Comparison of ENCODE assay signal across 28 mouse cellular contexts in the genomic region with DNA sequence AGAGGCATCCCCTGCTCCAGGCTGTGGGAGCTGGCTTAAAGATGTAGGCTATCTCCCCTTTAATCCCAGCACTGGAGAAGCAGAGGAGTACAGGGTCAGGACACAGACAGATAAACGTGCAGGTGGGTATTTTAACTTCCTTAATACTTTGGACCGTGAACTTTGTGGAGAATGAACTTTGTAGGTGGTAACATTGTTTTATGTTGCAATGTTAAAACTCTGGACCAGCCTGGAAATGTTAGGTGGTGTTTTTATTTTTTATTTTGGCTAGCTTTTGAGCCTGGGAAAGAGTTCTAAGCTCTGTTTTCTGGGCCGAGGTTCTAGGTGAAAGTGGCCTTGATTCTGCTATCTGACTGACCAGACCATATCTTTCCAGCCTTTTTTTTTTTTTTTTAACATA. TPM values are rescaled to one million over a fixed set of nuclear protein-coding genes. Genes with fewer than 3 reads are reported as not detected.
DNase-seq lines count a peak whose midpoint lies in the region; ATAC-seq and TF ChIP-seq lines count a peak whose summit lies in the region.
"Had no signal": no experiment of that assay in that cellular context is flagged by ENCODE, and none has a peak within 500 bp of the region (broad histone marks: within the 10 kb centered on the region; RNA-seq: fewer than 3 reads in every experiment).

No protein-coding gene starts in this region.

- WGBS in midbrain, embryonic 11.5 days = 87% methylated on average over 3 of the region's 3 CpGs
- WGBS in midbrain, embryonic 13.5 days = 88% methylated on average over 3 of the region's 3 CpGs
- 58% methylated on average over 3 of the region's 3 CpGs for WGBS in liver, postnatal 0 days (ENCODE audit: insufficient replicate concordance)

- peaks cover 23% of the 10 kb centered on the region for H3K36me3 ChIP-seq in erythroblast, embryonic 14.5 days (ENCODE audit: control insufficient read depth)
- H3K36me3 ChIP-seq in midbrain, embryonic 11.5 days (ENCODE audit: control insufficient read depth, insufficient read depth, low read length) = peaks cover 3% of the 10 kb centered on the region; the same call in 1 of the 2 replicates
- peaks cover 19% of the 10 kb centered on the region for H3K36me3 ChIP-seq in midbrain, embryonic 13.5 days
- H3K36me3 ChIP-seq in liver, postnatal 0 days (replicated peaks; ENCODE audit: insufficient read depth, low read length) = peaks cover 14% of the 10 kb centered on the region

- peaks cover 40% of the 10 kb centered on the region for H3K4me1 ChIP-seq in erythroblast, embryonic 14.5 days (ENCODE audit: control insufficient read depth)
- peaks cover 10% of the 10 kb centered on the region for H3K4me1 ChIP-seq in midbrain, embryonic 11.5 days (ENCODE audit: control insufficient read depth, insufficient read depth, low read length)
- peaks cover 25% of the 10 kb centered on the region for H3K4me1 ChIP-seq in midbrain, embryonic 13.5 days (replicated peaks)
- peaks cover 15% of the 10 kb centered on the region for H3K4me1 ChIP-seq in liver, postnatal 0 days (ENCODE audit: insufficient read depth)

- H3K9me3 ChIP-seq in erythroblast, embryonic 14.5 days (ENCODE audit: control insufficient read depth, low read length) = no peaks in the 10 kb centered on the region
- H3K9me3 ChIP-seq in midbrain, embryonic 11.5 days (ENCODE audit: control insufficient read depth, low read length) = no peaks in the 10 kb centered on the region
- no peaks in the 10 kb centered on the region for H3K9me3 ChIP-seq in midbrain, embryonic 13.5 days
- no peaks in the 10 kb centered on the region for H3K9me3 ChIP-seq in liver, postnatal 0 days (ENCODE audit: low read length)
- H3K9me3 ChIP-seq: embryonic facial prominence, embryonic 12.5 days; hindbrain, embryonic 13.5 days; limb, embryonic 13.5 days; midbrain, embryonic 12.5 days had no signal

- H3K4me2 ChIP-seq in midbrain, embryonic 11.5 days = no peak overlapping the region
- no peak overlapping the region for H3K4me2 ChIP-seq in midbrain, embryonic 13.5 days (replicated peaks)
- peak overlapping the region; percentile 97 for H3K4me2 ChIP-seq in liver, postnatal 0 days (ENCODE audit: low read depth, low read length)
- H3K4me2 ChIP-seq: embryonic facial prominence, embryonic 12.5 days; limb, embryonic 13.5 days; midbrain, embryonic 12.5 days had no signal

- no peak for ATAC-seq in erythroblast, adult 5-6 weeks (replicated peaks; ENCODE audit: low FRiP score, poor library complexity, severe bottlenecking)
- no peak for ATAC-seq in midbrain, embryonic 11.5 days (ENCODE audit: low FRiP score)
- ATAC-seq in midbrain, embryonic 13.5 days = no peak
- no peak for ATAC-seq in liver, postnatal 0 days
- ATAC-seq: forebrain, embryonic 16.5 days had no signal

- no peak overlapping the region for H3K27ac ChIP-seq in midbrain, embryonic 11.5 days (ENCODE audit: low read depth, low read length)
- H3K27ac ChIP-seq in midbrain, embryonic 13.5 days = no peak overlapping the region
- H3K27ac ChIP-seq in liver, postnatal 0 days (ENCODE audit: low read depth) = peak overlapping the region; percentile 100
- H3K27ac ChIP-seq: embryonic facial prominence, embryonic 12.5 days; heart, adult 2 months; hindbrain, embryonic 13.5 days; limb, embryonic 13.5 days; macrophage; midbrain, embryonic 12.5 days had no signal

- H3K27me3 ChIP-seq in erythroblast, embryonic 14.5 days (ENCODE audit: control insufficient read depth) = no peaks in the 10 kb centered on the region
- no peaks in the 10 kb centered on the region for H3K27me3 ChIP-seq in midbrain, embryonic 11.5 days (ENCODE audit: control insufficient read depth, insufficient read depth, low read length)
- H3K27me3 ChIP-seq in midbrain, embryonic 13.5 days = no peaks in the 10 kb centered on the region
- H3K27me3 ChIP-seq in liver, postnatal 0 days (ENCODE audit: insufficient read depth, low read length) = no peaks in the 10 kb centered on the region
- H3K27me3 ChIP-seq: embryonic facial prominence, embryonic 12.5 days; hindbrain, embryonic 13.5 days; limb, embryonic 13.5 days had no signal

- TF ChIP-seq EP300 in liver, postnatal 0 days (IDR thresholded peaks at IDR 0.05; ENCODE audit: low read depth) = no peak

- DNase-seq in midbrain, embryonic 11.5 days (ENCODE audit: low spot score, missing footprints) = peak; percentile 64
- DNase-seq in induced T-regulatory cell, adult 2 months (ENCODE audit: low read depth) = peak; percentile 12
- no peak for DNase-seq in liver, postnatal 0 days
- DNase-seq in adrenal gland, adult 2 months = no peak
- DNase-seq in right cerebral cortex, adult 2 months (ENCODE audit: low spot score in 2 of 2) = no peak
- DNase-seq: cerebellum, postnatal 10 days; gastrocnemius, postnatal 25 days; heart, adult 2 months; heart, postnatal 14 days; kidney, adult 11 months; right cerebral cortex, postnatal 14 days; thymus, postnatal 25 days had no signal

- H3K9ac ChIP-seq in midbrain, embryonic 11.5 days (ENCODE audit: low read length) = no peak overlapping the region
- no peak overlapping the region for H3K9ac ChIP-seq in midbrain, embryonic 13.5 days (replicated peaks)
- peak overlapping the region; percentile 34 for H3K9ac ChIP-seq in liver, postnatal 0 days (replicated peaks)
- H3K9ac ChIP-seq: embryonic facial prominence, embryonic 12.5 days; hindbrain, embryonic 13.5 days; limb, embryonic 13.5 days; midbrain, embryonic 12.5 days had no signal

- no peak for TF ChIP-seq CTCF in liver, postnatal 0 days (IDR thresholded peaks at IDR 0.05; ENCODE audit: low read depth)

- H3K4me3 ChIP-seq in erythroblast, embryonic 14.5 days (replicated peaks) = peak overlapping the region; percentile 97
- H3K4me3 ChIP-seq in midbrain, embryonic 11.5 days (ENCODE audit: low read depth, low read length) = no peak overlapping the region
- no peak overlapping the region for H3K4me3 ChIP-seq in midbrain, embryonic 13.5 days (replicated peaks)
- H3K4me3 ChIP-seq in liver, postnatal 0 days (ENCODE audit: low read depth, low read length) = 0 out of 2 replicates have a peak overlapping the region, but pooled peaks have one; percentile 92
- H3K4me3 ChIP-seq: embryonic facial prominence, embryonic 12.5 days; heart, adult 2 months; hindbrain, embryonic 13.5 days; limb, embryonic 13.5 days; midbrain, embryonic 12.5 days had no signal

RNA-seq across cellular contexts. Expression of a gene that starts 1.6 kb away (rescaled TPM):
- polyA plus RNA-seq in erythroblast, embryonic 14.5 days (2012) = 19.2 and 20.4 TPM in 2 replicates
- total RNA-seq in erythroblast, adult 5-6 weeks (2015; ENCODE audit: low replicate concordance) = 82.0 and 92.2 TPM in 2 replicates
- 28.6 and 30.9 TPM in 2 replicates for total RNA-seq in erythroblast, adult 5-6 weeks (2017; ENCODE audit: low replicate concordance)
- 48.3 and 49.6 TPM in 2 replicates for polyA plus RNA-seq in midbrain, embryonic 11.5 days (2014; fragmentation: Nextera tagmentation; extraction: Ambion mirVana)
- polyA plus RNA-seq in midbrain, embryonic 13.5 days (2015; fragmentation: Nextera tagmentation; extraction: Ambion mirVana) = 79.7 and 81.4 TPM in 2 replicates
- 42.7 and 44.3 TPM in 2 replicates for polyA plus RNA-seq in liver, postnatal 0 days (2015; fragmentation: Nextera tagmentation; extraction: Ambion mirVana)
- total RNA-seq in adrenal gland, adult 2 months (2021) = 10 to 100 TPM; 50.7 to 66.8 TPM
- 39.4 and 52.6 TPM in 2 replicates for polyA plus RNA-seq in adrenal gland, adult 2 months (2012; rRNA removed)

RNA-seq across cellular contexts. Expression of a gene that starts 1.8 kb away (rescaled TPM):
- polyA plus RNA-seq in erythroblast, embryonic 14.5 days (2012) = 0.08 and 0.15 TPM in 2 replicates
- total RNA-seq in erythroblast, adult 5-6 weeks (2015; ENCODE audit: low replicate concordance) = not detected in 2 replicates
- 0.14 TPM in 1 of 2 replicates, not detected in the other for total RNA-seq in erythroblast, adult 5-6 weeks (2017; ENCODE audit: low replicate concordance)
- polyA plus RNA-seq in midbrain, embryonic 11.5 days (2014; fragmentation: Nextera tagmentation; extraction: Ambion mirVana) = not detected in 2 replicates
- polyA plus RNA-seq in midbrain, embryonic 13.5 days (2015; fragmentation: Nextera tagmentation; extraction: Ambion mirVana) = not detected in 2 replicates
- not detected in 2 replicates for polyA plus RNA-seq in liver, postnatal 0 days (2015; fragmentation: Nextera tagmentation; extraction: Ambion mirVana)
- total RNA-seq in adrenal gland, adult 2 months (2021) = 1 to 10 TPM in 1 of 2 experiments, not detected in 1; 5.8 TPM
- polyA plus RNA-seq in adrenal gland, adult 2 months (2012; rRNA removed) = 8.2 and 10.6 TPM in 2 replicates
- total RNA-seq: gastrocnemius, postnatal 25 days; layer of hippocampus, postnatal 14 days; left cerebral cortex, postnatal 10 days had no signal
- polyA plus RNA-seq: embryonic facial prominence, embryonic 12.5 days; forebrain, embryonic 16.5 days; hindbrain, embryonic 13.5 days; kidney, embryonic 16.5 days; limb, embryonic 13.5 days; lung, embryonic 16.5 days; macrophage; midbrain, embryonic 12.5 days; stomach, embryonic 16.5 days had no signal

RNA-seq across cellular contexts. Expression of a gene that starts 1.9 kb away (rescaled TPM):
- polyA plus RNA-seq in erythroblast, embryonic 14.5 days (2012) = 0.03 and 0.05 TPM in 2 replicates
- total RNA-seq in erythroblast, adult 5-6 weeks (2015; ENCODE audit: low replicate concordance) = 0.58 and 1.0 TPM in 2 replicates
- total RNA-seq in erythroblast, adult 5-6 weeks (2017; ENCODE audit: low replicate concordance) = 1.4 and 5.3 TPM in 2 replicates
- polyA plus RNA-seq in midbrain, embryonic 11.5 days (2014; fragmentation: Nextera tagmentation; extraction: Ambion mirVana) = 1.9 and 2.4 TPM in 2 replicates
- 6.6 and 6.9 TPM in 2 replicates for polyA plus RNA-seq in midbrain, embryonic 13.5 days (2015; fragmentation: Nextera tagmentation; extraction: Ambion mirVana)
- 0.64 and 1.5 TPM in 2 replicates for polyA plus RNA-seq in liver, postnatal 0 days (2015; fragmentation: Nextera tagmentation; extraction: Ambion mirVana)
- 1 to 10 TPM in 1 of 2 experiments, under 1 TPM in 1; 0.95 to 2.3 TPM for total RNA-seq in adrenal gland, adult 2 months (2021)
- 0.29 and 0.52 TPM in 2 replicates for polyA plus RNA-seq in adrenal gland, adult 2 months (2012; rRNA removed)

RNA-seq across cellular contexts. Expression of a gene that starts 5.6 kb away (rescaled TPM):
- 0.08 TPM in 1 of 2 replicates, not detected in the other for polyA plus RNA-seq in erythroblast, embryonic 14.5 days (2012)
- 2.1 and 6.9 TPM in 2 replicates for total RNA-seq in erythroblast, adult 5-6 weeks (2015; ENCODE audit: low replicate concordance)
- total RNA-seq in erythroblast, adult 5-6 weeks (2017; ENCODE audit: low replicate concordance) = 0.84 and 4.4 TPM in 2 replicates
- 0.93 and 1.1 TPM in 2 replicates for polyA plus RNA-seq in midbrain, embryonic 11.5 days (2014; fragmentation: Nextera tagmentation; extraction: Ambion mirVana)
- polyA plus RNA-seq in midbrain, embryonic 13.5 days (2015; fragmentation: Nextera tagmentation; extraction: Ambion mirVana) = 0.94 and 1.3 TPM in 2 replicates
- 10.7 and 12.4 TPM in 2 replicates for polyA plus RNA-seq in liver, postnatal 0 days (2015; fragmentation: Nextera tagmentation; extraction: Ambion mirVana)
- 100 to 1,000 TPM; 139 to 200 TPM for total RNA-seq in adrenal gland, adult 2 months (2021)
- polyA plus RNA-seq in adrenal gland, adult 2 months (2012; rRNA removed) = 116 and 120 TPM in 2 replicates

RNA-seq across cellular contexts. Expression of a gene that starts 21.0 kb away (rescaled TPM):
- not detected in 2 replicates for polyA plus RNA-seq in erythroblast, embryonic 14.5 days (2012)
- not detected in 2 replicates for total RNA-seq in erythroblast, adult 5-6 weeks (2015; ENCODE audit: low replicate concordance)
- not detected in 2 replicates for total RNA-seq in erythroblast, adult 5-6 weeks (2017; ENCODE audit: low replicate concordance)
- polyA plus RNA-seq in midbrain, embryonic 11.5 days (2014; fragmentation: Nextera tagmentation; extraction: Ambion mirVana) = not detected in 2 replicates
- polyA plus RNA-seq in midbrain, embryonic 13.5 days (2015; fragmentation: Nextera tagmentation; extraction: Ambion mirVana) = not detected in 2 replicates
- not detected in 2 replicates for polyA plus RNA-seq in liver, postnatal 0 days (2015; fragmentation: Nextera tagmentation; extraction: Ambion mirVana)
- total RNA-seq in adrenal gland, adult 2 months (2021) = not detected
- polyA plus RNA-seq in adrenal gland, adult 2 months (2012; rRNA removed) = not detected in 2 replicates
- total RNA-seq: gastrocnemius, postnatal 25 days; heart, adult 2 months; heart, postnatal 14 days; layer of hippocampus, postnatal 14 days; left cerebral cortex, postnatal 10 days had no signal
- polyA plus RNA-seq: embryonic facial prominence, embryonic 12.5 days; forebrain, embryonic 16.5 days; heart, adult 2 months; hindbrain, embryonic 13.5 days; kidney, embryonic 16.5 days; limb, embryonic 13.5 days; lung, embryonic 16.5 days; macrophage; midbrain, embryonic 12.5 days; neural tube, embryonic 14.5 days; spleen, adult 2 months; stomach, embryonic 16.5 days had no signal

Comparison
In these comparisons a context has a peak if more than half of its experiments do, and no peak if none do; other contexts are left out.
1. H3K4me3 ChIP-seq: peak in erythroblast, embryonic 14.5 days (single experiment) and liver, postnatal 0 days (single experiment); none in midbrain, embryonic 11.5 days (single experiment) and midbrain, embryonic 13.5 days (single experiment).
2. DNase-seq: peak in midbrain, embryonic 11.5 days (single experiment) and induced T-regulatory cell, adult 2 months (single experiment); none in liver, postnatal 0 days (single experiment), adrenal gland, adult 2 months (single experiment) and right cerebral cortex, adult 2 months (0 of 2).